Mouse (Mus musculus) C2C12 (cell line): ENCODE measurements around the gene Ltbp1.

ENCODE experiments used
- CEBPB ChIP-seq: IDR thresholded peaks from one replicate; pipeline ENCODE4 v1.6.1; 2011; ENCODE audit warnings: low read depth, mild to moderate bottlenecking, control low read depth, moderate library complexity
- CTCF ChIP-seq: IDR thresholded peaks from one replicate; pipeline ENCODE4 v1.5.1; 2011; ENCODE audit not compliant: control insufficient read depth, insufficient read depth, insufficient read length
- MYOG ChIP-seq: IDR thresholded peaks from one replicate; pipeline ENCODE4 v1.6.1; 2011; ENCODE audit not compliant: control insufficient read depth, insufficient read length; ENCODE audit errors: extremely low read depth
- USF1 ChIP-seq: IDR thresholded peaks from one replicate; pipeline ENCODE4 v1.6.1; 2011; ENCODE audit warnings: low read depth, mild to moderate bottlenecking, control low read depth, moderate library complexity

- no peak for TF ChIP-seq CTCF
- TF ChIP-seq CEBPB: no peak
- no peak for TF ChIP-seq USF1
- no peak for TF ChIP-seq MYOG
Observed at GRCm38 (mm10) chr17:75094591-75094990, 89.2 kb downstream of the Ltbp1 start.
